Mouse (Mus musculus): ENCODE measurements around the gene Dcst1. TPM values are rescaled to one million over a fixed set of nuclear protein-coding genes. Genes with fewer than 3 reads are reported as not detected.

Gene Dcst1
- 0.74 TPM for polyA plus RNA-seq (2017; shearing (Covaris generic))

GRCm38 (mm10) chr3:89365153-89365485, at the start of gene Dcst1:
TSS of gene Dcst1 (minus strand) at chr3:89365253.

GRCm38 (mm10) chr3:89411490-89412393, 46.7 kb upstream of the Dcst1 start, which contains the start of gene Flad1:
TSS of gene Flad1 (minus strand) at chr3:89411870.

GRCm38 (mm10) chr3:89402693-89403092, 37.6 kb upstream of the Dcst1 start, which contains the start of gene Lenep:
TSS of gene Lenep (minus strand) at chr3:89402793.

GRCm38 (mm10) chr3:89394006-89394893, 29.2 kb upstream of the Dcst1 start, which contains the start of gene Zbtb7b:
TSS of gene Zbtb7b (minus strand) at chr3:89394776.

GRCm38 (mm10) chr3:89361675-89362074, 3.4 kb downstream of the Dcst1 start, which contains the start of gene Dcst2:
TSS of gene Dcst2 (plus strand) at chr3:89361975.

GRCm38 (mm10) chr3:89349869-89350501, 15.1 kb downstream of the Dcst1 start, which contains the start of gene Adam15:
TSS of gene Adam15 (minus strand) at chr3:89349996.

GRCm38 (mm10) chr3:89337721-89338578, 27.1 kb downstream of the Dcst1 start, which contains the start of gene Efna4:
TSS of gene Efna4 (minus strand) at chr3:89338028.

GRCm38 (mm10) chr3:89322514-89323165, 42.4 kb downstream of the Dcst1 start, which contains the start of gene Efna3:
TSS of gene Efna3 (minus strand) at chr3:89322965.

Other genes with a start within 250 kb of the Dcst1 start
- gene Pklr, start 229.1 kb downstream of the Dcst1 start, polyA plus RNA-seq (2017; shearing (Covaris generic)) = not detected
- 0.77 TPM for gene Hcn3, start 205.1 kb downstream of the Dcst1 start, polyA plus RNA-seq (2017; shearing (Covaris generic))
- gene Clk2, start 200.5 kb downstream of the Dcst1 start, polyA plus RNA-seq (2017; shearing (Covaris generic)) = 37.4 TPM
- 321 TPM for gene Scamp3, start 187.8 kb downstream of the Dcst1 start, polyA plus RNA-seq (2017; shearing (Covaris generic))
- gene Fam189b, start 182.1 kb downstream of the Dcst1 start, polyA plus RNA-seq (2017; shearing (Covaris generic)) = 277 TPM
- 145 TPM for gene Gba, start 162.3 kb downstream of the Dcst1 start, polyA plus RNA-seq (2017; shearing (Covaris generic))
- gene Thbs3, start 150.1 kb downstream of the Dcst1 start, polyA plus RNA-seq (2017; shearing (Covaris generic)) = 1.9 TPM
- 142 TPM for gene Mtx1, start 138.2 kb downstream of the Dcst1 start, polyA plus RNA-seq (2017; shearing (Covaris generic))
- 2.4 TPM for gene Muc1, start 136.2 kb downstream of the Dcst1 start, polyA plus RNA-seq (2017; shearing (Covaris generic))
- gene Krtcap2, start 119.3 kb downstream of the Dcst1 start, polyA plus RNA-seq (2017; shearing (Covaris generic)) = 262 TPM
- 6.1 TPM for gene Trim46, start 118.9 kb downstream of the Dcst1 start, polyA plus RNA-seq (2017; shearing (Covaris generic))
- 107 TPM for gene Dpm3, start 105.9 kb downstream of the Dcst1 start, polyA plus RNA-seq (2017; shearing (Covaris generic))
- gene Slc50a1, start 94.7 kb downstream of the Dcst1 start, polyA plus RNA-seq (2017; shearing (Covaris generic)) = 284 TPM
- not detected for gene Efna1, start 84.1 kb downstream of the Dcst1 start, polyA plus RNA-seq (2017; shearing (Covaris generic))
- not detected for gene Efna3, start 42.3 kb downstream of the Dcst1 start, polyA plus RNA-seq (2017; shearing (Covaris generic))
- 0.84 TPM for gene Efna4, start 27.2 kb downstream of the Dcst1 start, polyA plus RNA-seq (2017; shearing (Covaris generic))
- gene Adam15, start 15.3 kb downstream of the Dcst1 start, polyA plus RNA-seq (2017; shearing (Covaris generic)) = 18.6 TPM
- gene Dcst2, start 3.3 kb downstream of the Dcst1 start, polyA plus RNA-seq (2017; shearing (Covaris generic)) = 0.12 TPM
- gene Zbtb7b, start 29.5 kb upstream of the Dcst1 start, polyA plus RNA-seq (2017; shearing (Covaris generic)) = 56.8 TPM
- 1.2 TPM for gene Lenep, start 37.5 kb upstream of the Dcst1 start, polyA plus RNA-seq (2017; shearing (Covaris generic))
- gene Flad1, start 46.6 kb upstream of the Dcst1 start, polyA plus RNA-seq (2017; shearing (Covaris generic)) = 68.8 TPM
- 31.7 TPM for gene Cks1b, start 53.1 kb upstream of the Dcst1 start, polyA plus RNA-seq (2017; shearing (Covaris generic))
- gene Shc1, start 53.2 kb upstream of the Dcst1 start, polyA plus RNA-seq (2017; shearing (Covaris generic)) = 98.3 TPM
- 42.2 TPM for gene Pygo2, start 65.0 kb upstream of the Dcst1 start, polyA plus RNA-seq (2017; shearing (Covaris generic))
- gene Pbxip1, start 71.5 kb upstream of the Dcst1 start, polyA plus RNA-seq (2017; shearing (Covaris generic)) = 190 TPM
- 18.5 TPM for gene Pmvk, start 89.3 kb upstream of the Dcst1 start, polyA plus RNA-seq (2017; shearing (Covaris generic))
- gene Kcnn3, start 154.9 kb upstream of the Dcst1 start, polyA plus RNA-seq (2017; shearing (Covaris generic)) = not detected